Mouse (Mus musculus) adrenal gland, adult 18-20 months (tissue): ENCODE measurements around the gene Krt6b. TPM values are rescaled to one million over a fixed set of nuclear protein-coding genes. Genes with fewer than 3 reads are reported as not detected.

Source experiments
- microRNA-seq, 2 experiments: library from miRNA; unstranded; fragments of <30 nt; microRNA quantifications; one replicate each; pipeline ENCODE4 v1.2.0; 2021; ENCODE audit warnings: borderline number of aligned reads in 2 of 2
- total RNA-seq, 2 experiments: library from RNA; stranded (reverse); gene quantifications; 1 replicate in 1 of 2; 2 replicates in 1 of 2; pipeline ENCODE4 v1.2.3; 2021

Krt6b gene
- total RNA-seq, 2 experiments from 2014 or later = not detected

Small RNA genes lying within 50 kb of the gene (microRNA-seq; reads per million reads assigned to microRNA genes)
- gene Gm44323 (0 reads per million in 2 experiments), gene Gm44342 (0 reads per million in 2 experiments), gene Gm44383 (0 reads per million in 2 experiments), gene Gm44479 (0 reads per million in 2 experiments)

Other genes starting within 250 kb of the Krt6b start
- gene Krt87, start 241.5 kb downstream of the Krt6b start, total RNA-seq = not detected
- gene Krt88, start 232.5 kb downstream of the Krt6b start, total RNA-seq = not detected
- not detected for gene Krt81, start 216.5 kb downstream of the Krt6b start, total RNA-seq
- gene Krt86, start 206.8 kb downstream of the Krt6b start, total RNA-seq = not detected
- not detected for gene Krt83, start 188.8 kb downstream of the Krt6b start, total RNA-seq
- gene Gm49425, start 163.0 kb downstream of the Krt6b start, total RNA-seq = not detected
- gene Krt84, start 147.5 kb downstream of the Krt6b start, total RNA-seq = not detected
- not detected for gene Krt82, start 129.6 kb downstream of the Krt6b start, total RNA-seq
- not detected for gene Krt90, start 117.3 kb downstream of the Krt6b start, total RNA-seq
- gene Krt75, start 106.4 kb downstream of the Krt6b start, total RNA-seq = not detected
- gene Gm5414, start 52.1 kb downstream of the Krt6b start, total RNA-seq = not detected
- gene Gm5478, start 32.9 kb downstream of the Krt6b start, total RNA-seq = not detected
- not detected for gene Krt6a, start 14.0 kb upstream of the Krt6b start, total RNA-seq
- gene Krt5, start 32.6 kb upstream of the Krt6b start, total RNA-seq = not detected
- not detected for gene Krt71, start 62.8 kb upstream of the Krt6b start, total RNA-seq
- gene Krt72, start 106.2 kb upstream of the Krt6b start, total RNA-seq = not detected
- gene Krt73, start 122.1 kb upstream of the Krt6b start, total RNA-seq = not detected
- not detected for gene Krt2, start 137.9 kb upstream of the Krt6b start, total RNA-seq
- gene Krt1, start 170.5 kb upstream of the Krt6b start, total RNA-seq = under 1 TPM in 1 of 2 experiments, not detected in 1; 0.56 TPM
- not detected for gene Krt77, start 189.4 kb upstream of the Krt6b start, total RNA-seq
- gene Krt76, start 212.6 kb upstream of the Krt6b start, total RNA-seq = under 1 TPM in 1 of 2 experiments, not detected in 1; 0.13 TPM
- gene Krt4, start 244.4 kb upstream of the Krt6b start, total RNA-seq = not detected